Mouse (Mus musculus) T-helper 1 cell (primary cell): Measurements from ENCODE around the gene Trim71.
"Not testable (repeated sequence)": the region's sequence is repeated elsewhere in the genome, so short reads cannot be mapped to it uniquely, and the experiment has no call there.

ENCODE experiments used
- in situ Hi-C: fragments of 300-600 bp; cut with MboI, MseI; formaldehyde crosslinking; loops from one replicate; pipeline ENCODE4 v1.15.1; 2025; ENCODE audit warnings: high pct_unique_total_duplicates

Trim71 gene

GRCm38 (mm10) chr9:114526581-114526980 lies 37.6 kb downstream of the Trim71 start:
- in situ Hi-C loops, result no loop called here

- in situ Hi-C loops, result no loop called here
These were observed 38.3 kb downstream of the Trim71 start for GRCm38 (mm10) chr9:114525891-114526290.

DNA sequence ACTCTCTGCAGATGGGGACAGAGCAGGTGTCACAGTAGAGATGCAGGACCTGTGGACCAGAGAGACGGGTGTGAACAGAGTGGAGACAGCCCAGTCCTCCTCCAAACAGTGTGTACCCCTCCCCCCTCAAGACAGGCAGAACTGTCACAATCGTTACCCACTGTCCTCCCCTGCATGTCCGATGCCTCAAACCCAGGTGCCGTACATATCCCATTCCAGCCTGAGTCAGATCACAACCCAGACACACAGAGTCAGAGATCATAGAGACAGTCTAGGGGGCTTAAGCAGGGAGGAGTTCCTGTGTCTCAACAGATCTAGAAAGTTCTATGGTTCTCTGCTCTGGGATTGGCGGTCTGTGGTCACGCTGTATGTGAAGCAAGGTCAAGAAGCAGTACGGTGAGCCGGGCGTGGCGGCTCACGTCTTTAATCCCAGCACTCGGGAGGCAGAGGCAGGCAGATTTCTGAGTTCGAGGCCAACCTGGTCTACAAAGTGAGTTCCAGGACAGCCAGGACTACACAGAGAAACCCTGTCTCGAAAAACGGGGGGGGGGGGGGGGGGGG lies 39.0 kb downstream of the Trim71 start:
- in situ Hi-C loops, result no loop called here

GRCm38 (mm10) chr9:114522501-114522900 lies 41.7 kb downstream of the Trim71 start:
- in situ Hi-C loops, result no loop called here

- in situ Hi-C loops, result no loop called here
These were observed 42.1 kb downstream of the Trim71 start for GRCm38 (mm10) chr9:114522041-114522440.

- in situ Hi-C loops, result not testable (repeated sequence)
These were observed 43.6 kb downstream of the Trim71 start for GRCm38 (mm10) chr9:114520529-114520928.

DNA sequence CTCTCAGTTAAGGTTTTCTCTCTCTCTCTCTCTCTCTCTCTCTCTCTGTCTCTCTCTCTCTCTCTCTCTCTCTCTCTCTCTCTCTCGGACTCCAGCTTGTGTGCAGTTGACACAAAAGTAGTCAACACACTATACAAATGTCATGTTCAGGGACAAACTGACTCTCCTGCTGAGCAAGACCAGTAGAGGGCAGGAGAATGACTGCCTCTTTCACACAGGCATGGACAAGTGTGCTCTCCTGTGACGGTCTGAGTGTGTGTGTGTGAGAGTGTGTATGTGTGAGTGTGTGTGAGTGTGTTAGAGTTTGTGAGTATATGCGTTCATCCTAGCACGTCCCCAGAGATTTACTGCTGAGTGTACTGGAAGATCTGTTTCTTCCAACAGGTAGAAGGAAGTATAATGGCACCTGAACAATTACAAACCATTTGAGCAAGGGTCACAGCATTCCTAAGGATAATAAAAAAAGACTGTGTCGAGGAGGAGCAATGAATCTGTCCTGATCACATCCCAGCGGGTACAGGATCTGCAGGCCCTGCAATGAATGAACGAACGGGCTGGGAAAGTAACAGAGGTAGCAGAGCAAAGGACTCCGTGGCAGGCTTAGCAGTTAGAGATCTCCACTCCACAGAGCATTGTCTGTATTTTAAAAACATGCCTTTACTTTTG lies 45.2 kb downstream of the Trim71 start:
- in situ Hi-C loops, result no loop called here

GRCm38 (mm10) chr9:114517924-114518497 lies 46.2 kb downstream of the Trim71 start:
- in situ Hi-C loops, result no loop called here

- in situ Hi-C loops, result no loop called here
These were observed 48.8 kb downstream of the Trim71 start, which contains the start of gene C130032M10Rik for GRCm38 (mm10) chr9:114515364-114515763. C130032M10Rik (plus strand) TSS chr9:114515697.

DNA sequence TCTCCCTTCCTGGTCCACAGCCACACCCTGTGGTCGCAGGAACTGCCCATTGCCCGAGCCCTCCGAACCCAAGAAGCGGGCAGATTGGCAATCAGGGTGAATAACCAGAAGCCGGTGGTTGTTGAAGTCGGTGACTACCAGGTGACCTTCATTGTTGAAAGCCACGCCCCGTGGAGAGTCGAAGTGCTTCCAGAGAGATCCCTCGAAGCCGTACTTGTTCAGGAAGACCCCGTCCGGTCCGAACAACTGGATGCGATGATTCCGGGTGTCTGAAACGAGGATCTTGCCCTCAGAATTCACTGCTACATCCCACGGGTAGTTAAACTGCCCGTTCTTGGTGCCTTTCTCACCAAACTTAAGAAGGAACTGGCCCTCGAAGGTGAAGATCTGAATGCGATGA lies 51.3 kb downstream of the Trim71 start:
- in situ Hi-C loops, result no loop called here

DNA sequence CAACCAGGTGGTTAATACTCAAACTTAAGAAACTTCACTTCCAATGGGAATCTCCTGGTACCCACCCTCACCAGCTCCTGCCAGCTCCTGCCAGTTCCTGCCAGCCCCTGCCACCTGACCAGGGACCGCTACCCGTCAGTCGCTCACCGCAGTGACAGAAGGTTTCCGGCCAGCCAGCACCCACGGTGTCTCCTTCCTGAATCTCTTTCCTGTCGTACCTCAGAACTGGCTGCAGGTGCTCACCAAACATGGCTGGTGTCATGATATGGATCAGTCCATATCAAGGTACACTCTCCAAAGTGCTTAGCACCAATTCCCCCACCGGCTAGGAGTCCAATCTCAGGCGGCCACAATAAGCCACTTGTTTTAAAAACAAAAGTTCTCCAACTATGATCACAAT lies 54.4 kb downstream of the Trim71 start:
- in situ Hi-C loops, result no loop called here

GRCm38 (mm10) chr9:114507421-114507820 lies 56.7 kb downstream of the Trim71 start:
- in situ Hi-C loops, result no loop called here

DNA sequence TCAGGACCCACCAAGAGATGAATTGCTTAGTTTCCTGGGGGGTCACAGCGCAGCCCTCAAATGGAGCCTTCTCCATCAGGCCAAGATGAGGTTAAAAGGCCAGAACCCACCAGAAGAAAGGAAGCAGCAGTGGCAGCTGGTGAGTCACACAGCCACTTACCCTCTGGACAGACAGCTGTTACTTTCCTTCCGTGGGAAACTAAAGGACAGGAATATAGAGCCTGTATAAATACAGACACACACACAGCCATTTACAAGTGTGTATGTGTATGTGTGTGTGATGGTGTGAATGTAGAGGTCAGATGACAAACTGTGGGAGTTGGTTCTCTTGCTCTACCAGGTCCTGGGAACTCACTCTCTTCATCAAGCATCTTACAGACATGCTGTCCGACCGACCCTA lies 57.6 kb downstream of the Trim71 start:
- in situ Hi-C loops, result no loop called here

DNA sequence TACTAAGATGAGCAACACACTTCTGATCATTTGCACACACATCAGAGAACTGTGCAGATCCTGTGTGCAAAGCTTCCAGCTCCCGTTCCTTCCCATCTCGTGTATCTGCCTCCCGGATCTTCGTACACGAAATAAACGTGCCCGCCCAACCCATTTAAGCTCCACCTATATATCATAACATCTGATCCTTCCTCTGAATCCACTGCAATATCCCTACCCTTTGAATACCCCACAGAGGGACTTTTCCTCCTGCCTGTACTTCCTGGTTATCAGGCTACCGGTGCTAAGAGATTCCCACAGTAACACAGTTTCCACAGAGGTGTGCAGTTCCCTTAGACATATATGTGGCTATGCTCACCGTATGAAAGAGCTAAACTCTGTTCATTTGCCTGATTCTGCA lies 59.4 kb downstream of the Trim71 start, which contains the start of gene Ccr4:
Ccr4 (minus strand) TSS at position 101 of the 400 bp plus-strand sequence.
- in situ Hi-C loops, result loop anchor here (5.0 kb wide), 1 partner anchor 77 kb away; no protein-coding TSS in a partner anchor

DNA sequence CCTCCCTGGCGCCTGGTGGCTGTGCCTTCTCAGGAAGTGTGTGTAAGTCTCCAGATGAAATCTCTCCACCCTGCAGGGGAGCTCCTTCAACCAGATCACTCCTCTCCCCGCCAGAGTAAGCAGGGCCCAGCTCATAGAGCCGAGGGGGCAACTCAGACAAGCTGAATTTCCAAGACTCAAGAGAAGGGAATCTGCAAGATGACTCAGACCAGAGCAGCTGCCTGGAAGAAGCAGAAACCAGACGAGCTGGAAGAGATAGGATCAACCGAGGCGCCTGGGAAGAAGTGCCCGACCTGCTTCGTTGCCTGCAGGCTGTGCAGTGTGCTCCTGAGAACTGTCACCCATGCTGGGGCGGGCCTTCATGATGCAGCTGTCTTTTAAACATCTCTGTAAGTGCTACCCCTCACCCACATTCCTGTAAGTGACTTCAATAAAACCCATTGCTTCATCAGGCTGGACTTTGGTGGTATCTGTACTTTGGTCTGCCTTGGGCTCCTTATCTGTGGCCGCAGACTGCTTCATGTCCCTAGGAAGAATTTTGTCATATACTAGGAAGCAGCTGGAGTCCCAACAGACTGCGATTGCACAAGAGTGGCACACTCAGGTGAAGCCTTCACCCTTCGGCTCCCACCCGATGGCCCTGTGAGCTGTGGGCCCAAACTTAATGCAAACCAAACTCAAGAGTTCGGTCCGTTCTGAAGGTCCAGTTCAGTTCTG lies 61.3 kb downstream of the Trim71 start:
- in situ Hi-C loops, result loop anchor here (5.0 kb wide), 1 partner anchor 79 kb away; no protein-coding TSS in a partner anchor

DNA sequence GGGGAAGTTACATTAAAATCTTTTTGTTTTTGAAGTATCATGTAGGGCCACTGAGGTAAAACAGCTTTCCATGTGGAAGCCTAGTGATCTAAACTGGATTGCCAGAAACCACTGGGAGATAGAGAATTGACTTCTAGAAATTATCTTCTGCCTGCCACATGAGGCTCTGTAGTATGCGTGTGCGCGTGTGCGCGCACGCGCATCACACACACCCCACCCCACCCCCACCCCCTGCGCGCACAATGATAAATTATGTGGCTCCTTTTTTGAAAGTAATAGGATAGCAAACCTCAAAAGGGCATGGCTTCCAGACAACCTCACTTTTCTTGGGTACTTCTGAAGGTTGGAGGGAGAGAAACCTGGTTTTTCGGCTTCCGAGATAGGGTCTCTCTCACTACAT lies 62.3 kb downstream of the Trim71 start:
- in situ Hi-C loops, result loop anchor here (5.0 kb wide), 1 partner anchor 80 kb away; no protein-coding TSS in a partner anchor

- in situ Hi-C loops, result loop anchor here (5.0 kb wide), 1 partner anchor 81 kb away; no protein-coding TSS in a partner anchor
These were observed 63.1 kb downstream of the Trim71 start for GRCm38 (mm10) chr9:114501111-114501510.

DNA sequence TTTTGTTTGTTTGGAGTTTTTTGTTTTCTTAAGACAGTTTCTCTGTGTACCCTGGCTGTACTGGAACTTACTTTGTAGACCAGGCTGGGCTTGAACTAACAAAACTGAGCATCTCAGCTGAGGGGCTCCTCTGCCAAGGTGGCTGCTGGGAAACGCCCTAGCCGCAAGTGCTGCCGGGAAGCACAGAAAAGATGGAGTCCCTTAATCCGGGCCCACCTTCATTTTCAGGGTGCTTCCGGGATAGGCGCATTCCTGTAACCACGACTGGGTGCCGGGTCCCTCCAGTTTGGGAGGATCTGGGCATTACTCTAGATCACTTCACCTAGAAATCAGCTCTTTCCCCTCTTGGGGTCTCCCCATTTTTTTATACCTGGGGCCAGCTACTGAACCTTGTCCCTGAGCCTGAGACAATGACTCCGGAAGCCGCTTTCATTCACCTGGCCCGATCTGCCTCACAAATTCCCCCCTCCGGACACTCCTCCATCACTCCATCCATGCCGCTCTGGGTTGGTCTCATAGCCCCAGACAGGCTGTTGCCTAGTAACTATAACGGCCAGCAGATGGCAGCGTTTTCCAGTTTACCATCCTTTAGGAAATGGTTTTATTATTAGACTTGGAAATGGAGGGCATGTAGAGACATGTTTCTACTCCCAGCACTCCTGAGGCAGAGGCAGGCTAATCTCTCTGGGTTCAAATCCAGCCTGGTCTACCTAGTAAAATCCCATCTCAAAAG lies 64.2 kb downstream of the Trim71 start:
- in situ Hi-C loops, result loop anchor here (5.0 kb wide), 2 partner anchors 82 to 83 kb away; no protein-coding TSS in a partner anchor

- in situ Hi-C loops, result loop anchor here (5.0 kb wide), 1 partner anchor 81 kb away; no protein-coding TSS in a partner anchor
These were observed 66.0 kb downstream of the Trim71 start for GRCm38 (mm10) chr9:114498218-114498617.

DNA sequence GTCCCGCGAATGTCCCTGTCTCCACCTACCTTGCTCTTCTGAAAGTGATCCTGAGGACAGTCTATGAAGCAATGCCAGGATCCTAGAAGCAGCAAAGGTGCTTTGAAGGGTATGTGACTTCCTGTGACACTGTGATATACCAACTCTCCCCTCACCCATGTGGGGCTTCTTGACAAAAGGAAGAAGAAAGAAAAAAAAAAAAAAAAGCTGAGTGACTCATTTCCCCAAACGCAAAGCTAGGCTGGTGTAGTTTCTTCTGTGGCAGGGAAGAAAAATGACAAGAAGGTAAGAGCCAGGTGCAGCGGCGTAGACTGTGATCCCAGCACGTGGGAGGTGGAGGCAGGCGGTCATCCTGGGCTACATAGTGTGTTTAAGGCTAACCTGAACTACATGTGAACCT lies 67.7 kb downstream of the Trim71 start:
- in situ Hi-C loops, result loop anchor here (5.0 kb wide), 1 partner anchor 79 kb away; no protein-coding TSS in a partner anchor
